Mouse (Mus musculus): Measurements from ENCODE around the gene Nos1ap. TPM values are rescaled to one million over a fixed set of nuclear protein-coding genes. Genes with fewer than 3 reads are reported as not detected.

Gene Nos1ap
- polyA plus RNA-seq, 1 experiment from 2014 or later = 25.1 TPM

DNA sequence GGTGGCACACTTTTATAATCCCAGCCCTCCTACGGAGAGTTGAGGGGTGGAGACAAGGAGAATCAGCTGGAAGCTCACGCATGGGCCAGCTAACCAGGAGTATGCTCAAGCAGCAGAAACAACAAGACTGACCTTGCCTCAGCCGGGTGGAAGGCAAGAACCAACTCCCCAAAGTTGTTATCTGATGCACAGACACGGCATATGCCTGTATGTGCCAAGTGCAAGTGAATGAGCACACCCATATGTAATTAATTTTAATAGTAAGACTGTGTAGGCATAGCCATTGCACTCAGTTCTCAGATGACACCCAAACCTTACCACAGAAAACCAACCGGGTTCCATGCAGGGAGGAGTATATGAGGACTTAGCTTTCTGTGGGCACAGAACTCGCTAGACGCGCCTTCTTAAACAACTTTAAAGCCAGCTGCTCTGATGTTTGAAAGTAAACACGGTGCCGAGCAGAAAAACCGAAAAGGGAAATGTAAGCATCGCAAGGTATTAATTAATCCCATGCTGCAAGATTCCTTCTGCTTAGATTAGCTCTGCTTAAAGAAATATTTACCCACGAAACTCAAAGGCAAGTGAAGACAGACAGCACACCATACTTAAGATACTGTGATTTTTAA is 9.1 kb downstream of the Nos1ap start:
- WGBS = 53% methylated on average over 13 of the region's 13 CpGs
- DNase-seq (ENCODE audit: low spot score) = no peak

DNA sequence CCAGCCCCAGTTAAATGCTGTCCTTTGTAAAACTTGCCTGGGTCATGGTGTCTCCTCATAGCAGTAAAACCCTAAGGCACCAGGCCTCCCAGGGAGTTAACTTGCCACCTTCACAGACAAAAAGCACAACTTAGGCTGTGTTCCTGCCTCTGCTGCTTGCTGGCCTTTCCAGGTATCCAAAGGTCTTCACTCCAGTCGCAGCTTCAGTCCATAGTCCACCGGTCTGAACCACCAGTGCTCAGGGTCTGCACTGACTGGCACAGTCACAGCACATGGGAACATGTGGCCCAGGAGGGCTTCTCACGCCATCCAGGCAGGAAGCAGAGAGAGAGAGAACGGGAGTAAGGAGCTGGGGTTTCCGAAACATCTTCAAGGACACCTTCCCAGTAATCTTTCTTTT is 10.2 kb downstream of the Nos1ap start:
- DNase-seq (ENCODE audit: low spot score) = no peak
- Histone ChIP-seq H3K27ac (peak overlapping the region; percentile 47; the same call in 1 of the 2 replicates), H3K27me3 (ENCODE audit: insufficient read depth, poor library complexity, severe bottlenecking) (no peaks in the 10 kb centered on the region), H3K4me1 (peaks cover 61% of the 10 kb centered on the region), H3K9me3 (no peaks in the 10 kb centered on the region), H3K4me3 (no peak overlapping the region), H3K36me3 (peaks cover 9% of the 10 kb centered on the region)
- WGBS = 87% methylated on average over 5 of the region's 5 CpGs

More for the DNA sequence above, 9.1 kb downstream of the Nos1ap start:
- H3K4me1 ChIP-seq = peaks cover 56% of the 10 kb centered on the region
- H3K4me3 ChIP-seq = no peak overlapping the region
- no peaks in the 10 kb centered on the region for H3K27me3 ChIP-seq (ENCODE audit: insufficient read depth, poor library complexity, severe bottlenecking)
- no peaks in the 10 kb centered on the region for H3K9me3 ChIP-seq
- H3K36me3 ChIP-seq = peaks cover 20% of the 10 kb centered on the region
- peak overlapping the region; percentile 48; the same call in 1 of the 2 replicates for H3K27ac ChIP-seq

DNA sequence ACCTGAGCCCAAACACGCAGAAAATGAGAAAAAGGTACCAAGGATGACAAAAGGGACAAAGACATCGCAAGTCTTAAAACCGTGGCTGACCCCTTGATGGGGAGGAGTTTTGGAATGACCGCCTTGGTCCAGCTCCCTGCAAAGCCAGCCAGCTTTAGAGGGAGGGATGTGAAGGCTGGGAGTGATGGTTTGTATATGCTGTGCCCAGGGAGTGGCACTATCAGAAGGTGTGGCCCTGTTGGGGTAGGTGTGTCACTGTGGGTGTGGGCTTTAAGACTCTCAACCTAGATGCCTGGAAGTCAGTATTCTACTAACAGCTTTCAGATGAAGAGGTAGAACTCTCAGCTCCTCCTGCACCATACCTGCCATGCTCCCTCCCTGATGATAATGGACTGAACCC is 10.6 kb downstream of the Nos1ap start:
- DNase-seq (ENCODE audit: low spot score) = no peak
- Histone ChIP-seq H3K36me3 (peaks cover 6% of the 10 kb centered on the region), H3K27me3 (ENCODE audit: insufficient read depth, poor library complexity, severe bottlenecking) (no peaks in the 10 kb centered on the region), H3K4me3 (no peak overlapping the region), H3K4me1 (peaks cover 61% of the 10 kb centered on the region), H3K27ac (no peak overlapping the region), H3K9me3 (no peaks in the 10 kb centered on the region)
- 90% methylated on average over 4 of the region's 4 CpGs for WGBS

DNA sequence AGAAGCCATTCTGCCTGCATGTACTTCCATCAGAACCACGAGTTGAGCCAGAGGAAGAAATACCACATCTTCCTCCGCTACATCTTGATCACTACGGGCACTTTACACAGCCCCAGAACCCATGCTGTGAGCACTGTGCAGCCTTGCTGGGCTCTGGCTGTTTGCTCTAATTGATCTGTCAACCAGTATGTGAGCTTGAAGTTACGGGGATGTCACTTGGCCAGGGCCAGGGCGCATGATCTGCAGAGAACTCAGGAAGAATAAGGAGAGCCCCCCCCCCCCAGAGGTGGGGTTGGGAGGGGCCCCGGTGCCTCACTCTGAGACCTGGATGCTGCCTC is 13.0 kb downstream of the Nos1ap start:
- H3K4me3 ChIP-seq = no peak overlapping the region
- H3K36me3 ChIP-seq = peaks cover 20% of the 10 kb centered on the region
- H3K27me3 ChIP-seq (ENCODE audit: insufficient read depth, poor library complexity, severe bottlenecking) = no peaks in the 10 kb centered on the region
- H3K9me3 ChIP-seq = no peaks in the 10 kb centered on the region
- H3K4me1 ChIP-seq = peaks cover 48% of the 10 kb centered on the region
- 44% methylated on average over 6 of the region's 6 CpGs for WGBS
- no peak for DNase-seq (ENCODE audit: low spot score)
- peak overlapping the region; percentile 47; the same call in 1 of the 2 replicates for H3K27ac ChIP-seq

DNA sequence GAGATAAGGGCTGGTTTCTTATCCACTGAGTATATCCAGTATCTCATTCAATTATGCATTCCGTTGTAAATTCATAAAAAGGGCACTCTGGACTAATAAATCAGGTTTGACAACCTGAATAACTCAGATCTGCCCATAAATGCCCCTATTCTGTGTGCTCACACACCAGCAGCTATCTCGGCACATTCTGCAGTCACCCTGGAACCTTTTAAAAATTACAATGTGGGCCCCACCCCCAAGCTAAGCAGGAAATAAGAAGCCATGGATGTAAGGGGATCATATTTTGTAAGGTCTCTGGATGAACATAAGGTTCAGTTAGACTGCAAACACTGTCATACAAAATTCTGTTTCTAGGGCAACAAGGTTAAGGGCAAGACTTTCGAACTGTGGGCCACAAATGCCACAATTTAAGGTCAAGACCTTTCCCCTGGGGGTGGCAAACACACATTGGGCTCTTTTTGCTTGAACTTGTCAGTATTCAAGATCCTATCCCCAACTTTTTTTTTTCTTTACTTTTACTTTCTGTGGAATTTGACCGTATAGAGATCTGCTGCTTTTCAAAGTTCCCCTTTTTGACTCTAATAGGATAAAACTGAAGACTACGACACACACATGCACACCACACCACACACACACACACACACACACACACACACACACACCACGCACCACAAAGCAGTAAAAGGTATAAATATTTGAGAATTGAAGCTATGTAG is 13.5 kb downstream of the Nos1ap start:
- 68% methylated on average over 6 of the region's 6 CpGs for WGBS
- Histone ChIP-seq H3K9me3 (no peaks in the 10 kb centered on the region), H3K27me3 (ENCODE audit: insufficient read depth, poor library complexity, severe bottlenecking) (no peaks in the 10 kb centered on the region), H3K27ac (peak overlapping the region; percentile 47; the same call in 1 of the 2 replicates), H3K4me3 (no peak overlapping the region), H3K36me3 (peaks cover 20% of the 10 kb centered on the region), H3K4me1 (peaks cover 43% of the 10 kb centered on the region)
- no peak for DNase-seq (ENCODE audit: low spot score)

DNA sequence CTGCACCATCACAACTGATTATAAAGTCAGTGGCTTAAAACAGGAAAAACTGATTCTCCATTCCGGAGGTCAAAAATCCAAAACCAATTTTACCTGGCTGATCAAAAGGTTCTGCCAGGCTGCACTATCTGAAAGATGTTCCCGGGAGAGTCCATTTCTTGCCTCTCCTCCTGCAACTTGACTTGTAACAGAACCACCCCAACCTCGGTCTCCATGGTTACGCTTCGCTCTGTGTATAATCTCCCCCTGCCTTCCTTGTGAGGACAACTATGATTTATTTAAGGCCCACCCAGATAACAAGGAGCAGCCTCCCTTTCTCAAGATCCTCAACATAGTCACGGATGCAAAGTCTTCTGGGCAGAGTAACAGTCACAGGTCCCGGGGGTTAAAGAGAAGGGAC is 16.5 kb downstream of the Nos1ap start:
- no peak for DNase-seq (ENCODE audit: low spot score)
- Histone ChIP-seq H3K4me1 (peaks cover 37% of the 10 kb centered on the region), H3K27me3 (ENCODE audit: insufficient read depth, poor library complexity, severe bottlenecking) (no peaks in the 10 kb centered on the region), H3K27ac (no peak overlapping the region), H3K9me3 (no peaks in the 10 kb centered on the region), H3K4me3 (no peak overlapping the region), H3K36me3 (peaks cover 20% of the 10 kb centered on the region)
- WGBS = 79% methylated on average over 7 of the region's 7 CpGs

DNA sequence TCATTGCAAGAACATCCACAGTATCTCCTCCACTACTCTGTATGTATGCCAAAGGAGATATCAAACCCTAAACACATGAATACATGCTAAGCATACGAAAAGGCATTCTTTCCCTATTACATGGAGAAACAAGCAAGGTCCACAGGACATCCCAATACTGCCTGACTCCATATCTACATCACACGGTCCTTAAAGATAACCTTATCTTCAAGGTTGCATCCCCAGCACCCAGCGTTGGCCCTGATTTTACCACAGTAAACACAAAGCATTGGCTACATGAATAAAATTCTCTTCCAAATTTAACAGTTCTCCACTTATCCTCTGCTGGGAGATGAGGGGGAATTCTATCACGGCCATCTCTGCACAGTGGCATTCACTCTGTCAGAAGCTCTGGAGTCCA is 22.7 kb downstream of the Nos1ap start:
- Histone ChIP-seq H3K27me3 (ENCODE audit: insufficient read depth, poor library complexity, severe bottlenecking) (no peaks in the 10 kb centered on the region), H3K36me3 (no peaks in the 10 kb centered on the region), H3K27ac (no peak overlapping the region), H3K9me3 (no peaks in the 10 kb centered on the region), H3K4me3 (no peak overlapping the region), H3K4me1 (peaks cover 12% of the 10 kb centered on the region)
- 67% methylated on average over 4 of the region's 4 CpGs for WGBS
- no peak for DNase-seq (ENCODE audit: low spot score)

DNA sequence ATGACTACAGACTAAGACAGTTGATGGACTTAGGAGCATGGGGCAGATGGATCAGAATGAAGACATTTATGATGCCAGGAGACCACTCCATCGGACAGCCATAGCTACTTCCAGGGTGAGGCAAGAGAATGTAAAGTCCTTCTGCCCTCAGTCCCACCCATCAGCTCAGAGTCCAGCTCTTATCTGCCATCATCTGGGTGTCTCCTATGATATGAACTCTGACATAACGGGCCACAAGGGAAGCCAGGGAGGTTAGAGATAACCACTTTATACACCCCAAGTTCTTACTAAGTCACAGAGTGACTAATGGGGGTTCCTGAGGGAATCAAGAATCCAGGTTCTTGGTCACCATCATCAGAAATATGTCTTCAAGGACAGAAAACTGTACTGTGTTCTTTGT is 23.1 kb downstream of the Nos1ap start:
- no peak for DNase-seq (ENCODE audit: low spot score)
- H3K36me3 ChIP-seq = no peaks in the 10 kb centered on the region
- peaks cover 12% of the 10 kb centered on the region for H3K4me1 ChIP-seq
- no peaks in the 10 kb centered on the region for H3K9me3 ChIP-seq
- 83% methylated on average over 2 of the region's 2 CpGs for WGBS
- no peak overlapping the region for H3K4me3 ChIP-seq
- no peak overlapping the region for H3K27ac ChIP-seq
- no peaks in the 10 kb centered on the region for H3K27me3 ChIP-seq (ENCODE audit: insufficient read depth, poor library complexity, severe bottlenecking)

DNA sequence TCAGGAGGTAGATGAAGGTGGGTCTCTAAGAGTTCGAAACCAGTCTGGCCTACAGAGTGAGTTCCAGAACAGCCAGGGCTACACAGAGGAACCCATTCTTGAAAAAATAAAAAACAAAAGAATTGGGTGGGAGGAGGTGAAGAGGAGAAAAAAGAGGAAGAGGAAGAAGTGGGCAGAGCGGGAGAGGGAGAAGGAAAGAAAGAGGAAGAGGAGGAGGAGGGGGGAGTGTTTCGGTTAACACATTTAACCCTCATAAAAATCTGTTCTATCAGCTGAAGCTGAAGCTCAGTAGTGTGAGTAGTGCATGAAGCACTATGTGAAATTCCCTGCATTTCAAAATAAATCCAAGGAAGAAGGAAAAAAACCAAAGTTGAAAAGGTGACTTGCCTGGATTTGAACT is 24.7 kb downstream of the Nos1ap start:
- no peak overlapping the region for H3K4me3 ChIP-seq
- no peak overlapping the region for H3K27ac ChIP-seq
- H3K27me3 ChIP-seq (ENCODE audit: insufficient read depth, poor library complexity, severe bottlenecking) = no peaks in the 10 kb centered on the region
- no peak for DNase-seq (ENCODE audit: low spot score)
- no peaks in the 10 kb centered on the region for H3K9me3 ChIP-seq
- no peaks in the 10 kb centered on the region for H3K36me3 ChIP-seq
- H3K4me1 ChIP-seq = peaks cover 4% of the 10 kb centered on the region
- 87% methylated on average over 3 of the region's 3 CpGs for WGBS

DNA sequence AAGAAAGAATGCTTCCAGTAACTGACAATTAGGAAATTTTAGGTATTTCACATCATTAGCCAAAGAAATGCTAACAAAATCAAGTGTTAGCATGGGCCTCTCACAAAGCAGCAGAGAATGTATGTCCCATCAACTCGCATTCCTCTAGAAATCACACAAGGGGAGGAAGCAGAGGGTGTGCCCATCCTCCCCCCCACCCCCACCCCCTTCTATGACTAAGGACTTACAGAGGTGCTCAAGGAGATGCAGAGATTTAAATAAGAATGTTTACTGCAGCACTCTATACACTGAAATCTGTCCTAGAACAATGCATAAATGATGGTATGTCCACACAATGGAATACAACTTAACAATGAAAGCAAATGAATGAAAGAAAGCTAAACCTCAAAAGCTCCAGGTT is 27.2 kb downstream of the Nos1ap start:
- no peak overlapping the region for H3K4me3 ChIP-seq
- no peaks in the 10 kb centered on the region for H3K27me3 ChIP-seq (ENCODE audit: insufficient read depth, poor library complexity, severe bottlenecking)
- no peak overlapping the region for H3K27ac ChIP-seq
- H3K36me3 ChIP-seq = no peaks in the 10 kb centered on the region
- H3K4me1 ChIP-seq = no peaks in the 10 kb centered on the region
- WGBS = 84% methylated on average over 1 of the region's 1 CpGs
- DNase-seq (ENCODE audit: low spot score) = no peak
- no peaks in the 10 kb centered on the region for H3K9me3 ChIP-seq

DNA sequence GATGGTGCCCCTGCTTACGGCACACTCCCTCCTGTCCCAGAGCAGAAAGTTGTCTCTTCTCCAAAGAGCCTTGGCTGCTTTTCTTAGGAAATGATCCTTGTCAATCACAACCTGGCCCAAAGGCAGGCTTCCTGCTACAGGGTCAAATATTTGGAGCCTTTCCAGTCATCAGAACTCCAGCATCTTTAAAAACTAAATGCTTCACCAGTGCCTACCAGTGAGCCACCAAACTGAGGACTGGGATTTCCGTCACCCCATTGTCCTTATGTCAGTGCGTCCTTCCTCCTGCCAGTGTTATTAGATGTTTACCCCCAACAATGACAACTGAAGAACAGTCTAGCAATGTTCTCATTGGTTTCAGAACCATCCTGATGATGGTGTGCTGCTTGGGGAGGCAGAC is 28.9 kb downstream of the Nos1ap start:
- no peak for DNase-seq (ENCODE audit: low spot score)
- Histone ChIP-seq H3K36me3 (peaks cover 5% of the 10 kb centered on the region; the same call in 1 of the 2 replicates), H3K9me3 (no peaks in the 10 kb centered on the region), H3K4me1 (no peaks in the 10 kb centered on the region), H3K4me3 (no peak overlapping the region), H3K27ac (no peak overlapping the region), H3K27me3 (ENCODE audit: insufficient read depth, poor library complexity, severe bottlenecking) (no peaks in the 10 kb centered on the region)
- WGBS = 83% methylated on average over 3 of the region's 3 CpGs

DNA sequence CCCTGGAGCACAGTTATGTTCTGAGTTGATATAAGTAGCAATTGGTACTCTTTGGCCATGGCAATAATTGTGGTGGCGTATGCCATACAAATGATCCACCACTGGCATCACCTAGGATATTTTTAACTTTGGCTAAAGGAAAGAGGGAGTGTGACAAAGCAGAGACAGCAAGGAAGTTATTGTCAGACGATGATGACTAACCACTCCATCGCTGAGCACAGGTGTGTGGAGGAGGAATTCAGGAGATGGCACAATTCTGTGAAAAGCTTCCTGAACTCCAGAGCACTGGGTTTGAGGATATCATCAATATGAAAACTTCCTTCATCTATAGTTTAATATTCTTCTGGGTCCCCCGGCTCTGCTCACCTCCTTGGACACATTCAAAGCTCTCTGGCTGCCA is 31.7 kb downstream of the Nos1ap start:
- no peak for DNase-seq (ENCODE audit: low spot score)
- peaks cover 15% of the 10 kb centered on the region; the same call in 1 of the 2 replicates for H3K4me1 ChIP-seq
- H3K27me3 ChIP-seq (ENCODE audit: insufficient read depth, poor library complexity, severe bottlenecking) = no peaks in the 10 kb centered on the region
- H3K4me3 ChIP-seq = no peak overlapping the region
- H3K27ac ChIP-seq = no peak overlapping the region
- no peaks in the 10 kb centered on the region for H3K9me3 ChIP-seq
- peaks cover 6% of the 10 kb centered on the region for H3K36me3 ChIP-seq
- 87% methylated on average over 4 of the region's 4 CpGs for WGBS

DNA sequence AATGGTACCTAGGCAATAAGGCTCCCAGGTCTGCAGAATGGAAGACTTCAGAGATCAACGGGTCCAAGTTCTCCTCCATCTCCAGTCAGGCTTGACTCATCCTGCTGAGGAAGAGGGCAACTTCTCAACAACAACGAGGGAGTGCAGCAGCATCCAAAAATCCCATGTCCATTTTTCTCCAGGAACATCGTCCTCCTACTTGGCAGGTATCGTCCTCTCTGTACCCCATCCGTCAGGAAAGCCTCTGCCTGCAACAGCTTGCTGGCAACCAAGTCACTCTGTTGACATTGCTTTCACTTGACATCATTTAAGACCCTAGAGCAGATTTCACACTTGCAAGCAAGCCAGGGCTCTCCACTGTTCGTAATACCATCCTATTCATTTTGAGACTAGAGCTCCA is 33.0 kb downstream of the Nos1ap start:
- H3K4me1 ChIP-seq = peaks cover 22% of the 10 kb centered on the region
- H3K27ac ChIP-seq = no peak overlapping the region
- DNase-seq (ENCODE audit: low spot score) = no peak
- no peaks in the 10 kb centered on the region for H3K9me3 ChIP-seq
- 89% methylated on average over 6 of the region's 6 CpGs for WGBS
- no peak overlapping the region for H3K4me3 ChIP-seq
- no peaks in the 10 kb centered on the region for H3K27me3 ChIP-seq (ENCODE audit: insufficient read depth, poor library complexity, severe bottlenecking)
- peaks cover 12% of the 10 kb centered on the region for H3K36me3 ChIP-seq
